Mouse (Mus musculus): ENCODE data around the gene B3gnt7. TPM values are rescaled to one million over a fixed set of nuclear protein-coding genes. Genes with fewer than 3 reads are reported as not detected.
"Not testable (repeated sequence)": the region's sequence is repeated elsewhere in the genome, so short reads cannot be mapped to it uniquely, and the experiment has no call there.

The B3gnt7 gene
- polyA plus RNA-seq, 1 experiment from 2014 or later, result 5.1 TPM

- H3K9me3 ChIP-seq (replicated peaks; ENCODE audit: control insufficient read depth, low read length), result no peaks in the 10 kb centered on the region
- no peak for DNase-seq (ENCODE audit: low spot score)
- H3K9ac ChIP-seq (replicated peaks; ENCODE audit: low read length), result no peak overlapping the region
- H3K36me3 ChIP-seq (replicated peaks; ENCODE audit: control insufficient read depth, insufficient read depth, low read depth, low read length), result no peaks in the 10 kb centered on the region
- 75% methylated on average over 3 of the region's 3 CpGs for WGBS
- no peak overlapping the region for H3K27ac ChIP-seq (replicated peaks; ENCODE audit: low read depth, low read length)
- H3K4me2 ChIP-seq (ENCODE audit: low read depth, low read length), result no peak overlapping the region
- no peak for ATAC-seq (replicated peaks; ENCODE audit: insufficient number of reproducible peaks, low FRiP score, low TSS enrichment, low read depth)
- no peaks in the 10 kb centered on the region for H3K4me1 ChIP-seq (ENCODE audit: control insufficient read depth, insufficient read depth, low read length)
- no peak overlapping the region for H3K4me3 ChIP-seq (ENCODE audit: low read depth, low read length)
- no peaks in the 10 kb centered on the region for H3K27me3 ChIP-seq (ENCODE audit: control insufficient read depth, insufficient read depth, low read length)
These were observed 9.6 kb downstream of the B3gnt7 start for GRCm38 (mm10) chr1:86312269-86312668.

DNA sequence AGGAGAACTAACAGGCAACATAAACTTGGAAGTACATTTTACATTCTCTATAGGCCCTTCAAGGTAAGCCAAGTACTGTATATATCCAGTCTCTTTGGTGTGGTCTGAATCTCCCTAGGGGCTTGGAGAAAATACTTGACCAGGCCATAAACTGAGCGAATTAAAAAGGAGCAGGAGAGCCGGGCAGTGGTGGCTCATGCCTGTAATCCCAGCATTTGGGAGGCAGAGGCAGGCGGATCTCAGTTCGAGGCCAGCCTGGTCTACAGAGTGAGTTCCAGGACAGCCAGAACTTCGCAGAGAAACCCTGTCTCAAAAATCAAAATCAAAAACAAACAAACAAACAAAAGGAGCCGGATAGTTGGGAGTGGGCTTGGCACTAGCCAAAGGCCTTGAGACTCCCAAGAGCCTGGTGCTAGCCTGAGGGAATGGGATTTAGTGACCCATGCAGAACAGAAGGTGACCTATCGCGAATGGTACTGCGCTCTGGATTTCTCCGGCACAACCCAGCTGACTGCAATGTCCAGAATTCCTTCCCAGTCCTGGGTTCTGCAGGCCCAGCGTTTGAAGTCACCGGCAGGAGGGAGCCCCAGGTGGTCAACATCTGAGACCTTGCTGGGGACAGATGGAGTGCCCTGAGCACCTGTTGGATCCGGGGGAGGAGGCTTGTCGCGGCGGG, 10.6 kb downstream of the B3gnt7 start:
- no peaks in the 10 kb centered on the region for H3K36me3 ChIP-seq (replicated peaks; ENCODE audit: control insufficient read depth, insufficient read depth, low read depth, low read length)
- no peak overlapping the region for H3K4me3 ChIP-seq (ENCODE audit: low read depth, low read length)
- no peak for DNase-seq (ENCODE audit: low spot score)
- no peak overlapping the region for H3K4me2 ChIP-seq (ENCODE audit: low read depth, low read length)
- no peaks in the 10 kb centered on the region for H3K27me3 ChIP-seq (ENCODE audit: control insufficient read depth, insufficient read depth, low read length)
- no peak for ATAC-seq (replicated peaks; ENCODE audit: insufficient number of reproducible peaks, low FRiP score, low TSS enrichment, low read depth)
- no peaks in the 10 kb centered on the region for H3K4me1 ChIP-seq (ENCODE audit: control insufficient read depth, insufficient read depth, low read length)
- H3K9me3 ChIP-seq (replicated peaks; ENCODE audit: control insufficient read depth, low read length), result no peaks in the 10 kb centered on the region
- H3K27ac ChIP-seq (replicated peaks; ENCODE audit: low read depth, low read length), result no peak overlapping the region
- 41% methylated on average over 16 of the region's 16 CpGs for WGBS
- no peak overlapping the region for H3K9ac ChIP-seq (replicated peaks; ENCODE audit: low read length)

- WGBS, result 21% methylated on average over 15 of the region's 15 CpGs
- H3K36me3 ChIP-seq (replicated peaks; ENCODE audit: control insufficient read depth, insufficient read depth, low read depth, low read length), result no peaks in the 10 kb centered on the region
- no peak overlapping the region for H3K9ac ChIP-seq (replicated peaks; ENCODE audit: low read length)
- no peak overlapping the region for H3K27ac ChIP-seq (replicated peaks; ENCODE audit: low read depth, low read length)
- H3K27me3 ChIP-seq (ENCODE audit: control insufficient read depth, insufficient read depth, low read length), result no peaks in the 10 kb centered on the region
- no peaks in the 10 kb centered on the region for H3K4me1 ChIP-seq (ENCODE audit: control insufficient read depth, insufficient read depth, low read length)
- no peak for ATAC-seq (replicated peaks; ENCODE audit: insufficient number of reproducible peaks, low FRiP score, low TSS enrichment, low read depth)
- no peaks in the 10 kb centered on the region for H3K9me3 ChIP-seq (replicated peaks; ENCODE audit: control insufficient read depth, low read length)
- no peak overlapping the region for H3K4me3 ChIP-seq (ENCODE audit: low read depth, low read length)
- DNase-seq (ENCODE audit: low spot score), result peak; percentile 31
- H3K4me2 ChIP-seq (ENCODE audit: low read depth, low read length), result no peak overlapping the region
These were observed 11.1 kb downstream of the B3gnt7 start for GRCm38 (mm10) chr1:86313772-86314125.

DNA sequence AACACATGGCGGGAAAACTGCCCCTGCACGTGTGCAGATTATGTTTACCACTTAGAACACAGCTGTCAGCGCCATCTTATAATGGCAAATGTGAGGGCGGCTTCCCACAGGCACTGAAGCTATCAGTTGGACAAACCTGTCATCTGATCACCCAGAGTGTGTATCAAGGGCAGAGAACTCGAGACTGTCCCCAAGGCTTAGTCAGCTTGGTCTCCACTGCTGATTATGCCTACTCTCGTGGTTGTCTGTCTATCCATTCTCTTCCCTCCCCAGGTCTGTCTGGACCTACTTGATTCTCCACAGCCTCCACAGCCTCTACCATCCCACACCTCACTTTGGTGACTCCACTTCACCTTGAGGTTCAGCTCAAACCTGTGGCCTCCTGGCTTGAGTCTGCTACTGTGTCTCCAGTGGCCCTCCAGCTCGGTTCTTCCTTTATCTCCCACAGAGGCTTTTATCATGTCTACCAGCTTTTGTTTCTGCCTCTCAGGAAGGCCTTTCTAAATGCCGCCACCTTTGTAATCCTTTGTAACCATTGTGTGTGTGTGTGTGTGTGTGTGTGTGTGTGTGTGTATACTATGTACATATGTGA, 18.3 kb downstream of the B3gnt7 start:
- no peak overlapping the region for H3K4me3 ChIP-seq (ENCODE audit: low read depth, low read length)
- no peaks in the 10 kb centered on the region for H3K4me1 ChIP-seq (ENCODE audit: control insufficient read depth, insufficient read depth, low read length)
- H3K9ac ChIP-seq (replicated peaks; ENCODE audit: low read length), result no peak overlapping the region
- DNase-seq (ENCODE audit: low spot score) (no peak), ATAC-seq (replicated peaks; ENCODE audit: insufficient number of reproducible peaks, low FRiP score, low TSS enrichment, low read depth) (no peak)
- no peaks in the 10 kb centered on the region for H3K9me3 ChIP-seq (replicated peaks; ENCODE audit: control insufficient read depth, low read length)
- no peak overlapping the region for H3K4me2 ChIP-seq (ENCODE audit: low read depth, low read length)
- no peaks in the 10 kb centered on the region for H3K36me3 ChIP-seq (replicated peaks; ENCODE audit: control insufficient read depth, insufficient read depth, low read depth, low read length)
- WGBS, result 86% methylated on average over 7 of the region's 8 CpGs
- H3K27me3 ChIP-seq (ENCODE audit: control insufficient read depth, insufficient read depth, low read length), result no peaks in the 10 kb centered on the region
- H3K27ac ChIP-seq (replicated peaks; ENCODE audit: low read depth, low read length), result no peak overlapping the region

DNA sequence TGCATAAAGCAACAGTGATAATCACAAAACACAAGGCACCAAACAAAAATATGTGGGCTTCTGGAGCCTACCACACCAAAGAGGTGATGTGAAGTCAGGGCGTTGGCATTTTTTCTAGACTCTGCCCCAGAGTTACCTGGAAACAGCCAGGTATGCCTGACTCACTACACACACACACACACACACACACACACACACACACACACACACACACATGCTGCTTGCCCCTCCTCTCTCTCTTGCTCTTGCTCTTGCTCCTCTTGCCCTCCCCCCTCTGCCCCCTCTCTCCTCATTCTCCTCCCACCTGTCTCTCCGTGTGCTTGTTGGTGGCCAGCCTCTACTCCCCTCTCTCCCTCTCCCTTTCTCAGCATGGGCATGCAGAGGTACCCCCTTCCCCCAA, 33.7 kb downstream of the B3gnt7 start:
- Histone ChIP-seq H3K27me3 (ENCODE audit: control insufficient read depth, insufficient read depth, low read length) (no peaks in the 10 kb centered on the region), H3K9me3 (replicated peaks; ENCODE audit: control insufficient read depth, low read length) (no peaks in the 10 kb centered on the region), H3K4me2 (ENCODE audit: low read depth, low read length) (no peak overlapping the region), H3K4me1 (ENCODE audit: control insufficient read depth, insufficient read depth, low read length) (no peaks in the 10 kb centered on the region), H3K27ac (replicated peaks; ENCODE audit: low read depth, low read length) (no peak overlapping the region), H3K9ac (replicated peaks; ENCODE audit: low read length) (no peak overlapping the region), H3K36me3 (replicated peaks; ENCODE audit: control insufficient read depth, insufficient read depth, low read depth, low read length) (no peaks in the 10 kb centered on the region), H3K4me3 (ENCODE audit: low read depth, low read length) (no peak overlapping the region)
- ATAC-seq (replicated peaks; ENCODE audit: insufficient number of reproducible peaks, low FRiP score, low TSS enrichment, low read depth), result no peak
- no peak for DNase-seq (ENCODE audit: low spot score)
- WGBS, result 45% methylated on average over 2 of the region's 2 CpGs

DNA sequence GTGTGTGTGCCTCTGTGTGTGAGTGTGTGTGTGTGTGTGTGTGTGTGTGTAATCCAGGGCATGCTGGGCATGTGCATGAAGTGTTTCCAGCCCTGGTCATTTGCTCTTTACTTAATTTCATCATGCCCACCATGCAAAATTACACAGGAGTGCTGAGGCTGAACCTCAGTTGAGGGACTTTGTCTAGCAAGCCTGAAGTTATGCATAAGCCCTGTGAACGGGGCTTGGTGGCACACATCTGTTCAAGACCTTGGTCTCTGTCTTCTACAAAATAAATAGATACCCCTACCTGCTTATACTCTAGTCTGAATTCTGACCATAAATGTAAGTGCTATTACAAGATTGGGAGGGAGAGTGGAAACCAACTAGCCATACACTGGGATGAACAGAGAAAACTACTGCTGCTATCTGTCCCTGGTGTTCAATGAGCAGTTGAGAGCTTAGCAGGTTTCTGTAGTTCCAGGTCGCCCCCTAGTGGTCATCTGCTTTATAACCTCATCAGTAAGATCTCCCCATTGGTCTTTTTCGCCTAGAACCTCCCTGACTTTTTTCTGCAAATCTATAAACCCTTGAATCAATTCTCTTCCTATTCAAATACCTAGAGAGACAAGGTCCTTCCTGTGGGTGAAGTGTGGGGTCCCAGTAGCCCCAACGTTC, 36.7 kb downstream of the B3gnt7 start:
- Histone ChIP-seq H3K27ac (replicated peaks; ENCODE audit: low read depth, low read length) (no peak overlapping the region), H3K27me3 (ENCODE audit: control insufficient read depth, insufficient read depth, low read length) (no peaks in the 10 kb centered on the region), H3K4me1 (ENCODE audit: control insufficient read depth, insufficient read depth, low read length) (no peaks in the 10 kb centered on the region), H3K4me2 (ENCODE audit: low read depth, low read length) (no peak overlapping the region), H3K9ac (replicated peaks; ENCODE audit: low read length) (no peak overlapping the region), H3K4me3 (ENCODE audit: low read depth, low read length) (no peak overlapping the region), H3K36me3 (replicated peaks; ENCODE audit: control insufficient read depth, insufficient read depth, low read depth, low read length) (no peaks in the 10 kb centered on the region), H3K9me3 (replicated peaks; ENCODE audit: control insufficient read depth, low read length) (no peaks in the 10 kb centered on the region)
- DNase-seq (ENCODE audit: low spot score) (peak; percentile 89), ATAC-seq (replicated peaks; ENCODE audit: insufficient number of reproducible peaks, low FRiP score, low TSS enrichment, low read depth) (peak; percentile 63; the same call in 1 of the 2 replicates)
- 32% methylated on average over 4 of the region's 4 CpGs for WGBS

DNA sequence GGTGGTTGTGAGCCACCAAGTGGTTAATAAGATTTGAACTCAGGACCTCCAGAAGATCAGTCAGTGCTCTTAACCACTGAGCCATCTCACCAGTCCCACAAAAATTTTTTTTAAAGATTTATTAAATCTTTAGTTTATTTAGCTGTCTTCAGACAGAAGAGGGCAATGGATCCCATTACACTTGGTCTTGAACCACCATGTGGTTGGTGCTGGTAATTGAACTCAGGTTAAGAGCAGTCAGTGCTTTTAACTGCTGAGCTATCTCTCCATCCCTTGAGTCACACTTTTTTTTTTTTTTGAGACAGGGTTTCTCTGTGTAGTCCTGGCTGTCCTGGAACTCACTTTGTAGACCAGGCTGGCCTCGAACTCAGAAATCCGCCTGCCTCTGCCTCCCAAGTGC, 38.5 kb downstream of the B3gnt7 start:
- H3K4me1 ChIP-seq (ENCODE audit: control insufficient read depth, insufficient read depth, low read length); H3K9ac ChIP-seq (replicated peaks; ENCODE audit: low read length); H3K36me3 ChIP-seq (replicated peaks; ENCODE audit: control insufficient read depth, insufficient read depth, low read depth, low read length); H3K27ac ChIP-seq (replicated peaks; ENCODE audit: low read depth, low read length); H3K4me3 ChIP-seq (ENCODE audit: low read depth, low read length); ATAC-seq (replicated peaks; ENCODE audit: insufficient number of reproducible peaks, low FRiP score, low TSS enrichment, low read depth); H3K4me2 ChIP-seq (ENCODE audit: low read depth, low read length); H3K27me3 ChIP-seq (ENCODE audit: control insufficient read depth, insufficient read depth, low read length); H3K9me3 ChIP-seq (replicated peaks; ENCODE audit: control insufficient read depth, low read length); DNase-seq (ENCODE audit: low spot score): not testable (repeated sequence)
- WGBS, result 82% methylated on average over 2 of the region's 2 CpGs

GRCm38 (mm10) chr1:86342371-86342770, 39.7 kb downstream of the B3gnt7 start:
- Histone ChIP-seq H3K27me3 (ENCODE audit: control insufficient read depth, insufficient read depth, low read length) (no peaks in the 10 kb centered on the region), H3K4me1 (ENCODE audit: control insufficient read depth, insufficient read depth, low read length) (no peaks in the 10 kb centered on the region), H3K9me3 (replicated peaks; ENCODE audit: control insufficient read depth, low read length) (no peaks in the 10 kb centered on the region), H3K36me3 (replicated peaks; ENCODE audit: control insufficient read depth, insufficient read depth, low read depth, low read length) (no peaks in the 10 kb centered on the region), H3K9ac (replicated peaks; ENCODE audit: low read length) (no peak overlapping the region), H3K4me3 (ENCODE audit: low read depth, low read length) (no peak overlapping the region), H3K27ac (replicated peaks; ENCODE audit: low read depth, low read length) (no peak overlapping the region), H3K4me2 (ENCODE audit: low read depth, low read length) (no peak overlapping the region)
- DNase-seq (ENCODE audit: low spot score) (no peak), ATAC-seq (replicated peaks; ENCODE audit: insufficient number of reproducible peaks, low FRiP score, low TSS enrichment, low read depth) (no peak)
- WGBS, result 95% methylated on average over 2 of the region's 2 CpGs
